Mouse (Mus musculus): ENCODE results near the gene Cadm2. TPM values are rescaled to one million over a fixed set of nuclear protein-coding genes. Genes with fewer than 3 reads are reported as not detected.

Cadm2 gene
- polyA plus RNA-seq, 1 experiment, result 0.04 TPM

DNA sequence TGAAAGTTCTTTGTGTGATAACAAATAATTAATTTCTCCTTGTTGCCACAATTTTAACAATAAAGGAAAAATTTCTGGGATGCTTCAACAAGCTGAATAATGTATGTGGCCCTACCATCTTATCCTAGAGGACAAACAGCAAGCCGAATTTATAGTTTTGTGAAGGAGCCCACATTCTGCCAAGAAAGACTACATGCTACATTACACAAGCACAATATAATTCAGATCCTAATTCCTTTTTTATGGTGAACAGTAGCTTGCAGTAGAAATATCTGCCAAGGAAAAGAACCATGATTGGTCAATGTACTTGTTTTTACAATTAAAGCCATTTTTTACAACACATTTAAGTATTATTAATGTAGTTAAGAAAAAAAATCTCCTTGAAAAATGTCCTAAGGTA is 600.9 kb downstream of the Cadm2 start:
- Histone ChIP-seq H3K27me3 (ENCODE audit: control insufficient read depth, insufficient read depth, low read length) (no peaks in the 10 kb centered on the region), H3K4me1 (ENCODE audit: control insufficient read depth, insufficient read depth, insufficient read length, low read length) (no peaks in the 10 kb centered on the region), H3K4me3 (ENCODE audit: low read depth, low read length) (no peak overlapping the region), H3K27ac (ENCODE audit: insufficient read depth, low read depth, low read length) (no peak overlapping the region), H3K36me3 (ENCODE audit: control insufficient read depth, insufficient read depth, low read length) (no peaks in the 10 kb centered on the region)
- TF ChIP-seq POLR2A (IDR thresholded peaks at IDR 0.05; ENCODE audit: low read depth, low read length) (no peak), CTCF (IDR thresholded peaks at IDR 0.05; ENCODE audit: extremely low read depth, insufficient read length, insufficient replicate concordance, low read depth, low read length) (no peak)
- 89% methylated on average over 1 of the region's 1 CpGs for WGBS

DNA sequence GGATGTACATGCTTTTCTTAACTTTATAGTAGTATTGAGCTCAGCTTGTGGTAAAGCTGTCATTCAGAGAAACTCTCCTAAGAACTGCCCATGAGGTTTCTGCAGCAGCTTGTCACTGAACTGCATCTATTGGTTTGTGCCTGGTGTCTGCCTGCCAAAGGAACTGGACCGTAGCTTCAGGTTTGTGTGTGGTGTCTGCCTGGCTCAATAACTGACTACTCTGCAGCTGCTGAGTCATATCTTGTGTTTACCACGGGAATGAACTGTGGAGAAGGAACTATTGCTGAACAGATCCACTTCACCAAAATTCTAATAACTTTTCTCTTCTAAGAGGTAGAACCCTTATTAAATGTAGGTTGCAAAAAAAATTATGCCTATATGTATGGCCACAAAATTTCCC is 603.0 kb downstream of the Cadm2 start:
- WGBS, result 72% methylated on average over 2 of the region's 2 CpGs
- H3K36me3 ChIP-seq (ENCODE audit: control insufficient read depth, insufficient read depth, low read length), result no peaks in the 10 kb centered on the region

GRCm38 (mm10) chr16:67003161-67003560 is 617.5 kb downstream of the Cadm2 start:
- no peaks in the 10 kb centered on the region for H3K36me3 ChIP-seq (ENCODE audit: control insufficient read depth, insufficient read depth, low read length)
- no peak overlapping the region for H3K4me3 ChIP-seq (ENCODE audit: low read depth, low read length)
- no peak overlapping the region for H3K27ac ChIP-seq (ENCODE audit: insufficient read depth, low read depth, low read length)
- H3K27me3 ChIP-seq (ENCODE audit: control insufficient read depth, insufficient read depth, low read length), result no peaks in the 10 kb centered on the region
- WGBS, result 63% methylated on average over 3 of the region's 3 CpGs
- TF ChIP-seq POLR2A (IDR thresholded peaks at IDR 0.05; ENCODE audit: low read depth, low read length) (no peak), CTCF (IDR thresholded peaks at IDR 0.05; ENCODE audit: extremely low read depth, insufficient read length, insufficient replicate concordance, low read depth, low read length) (no peak)
- no peaks in the 10 kb centered on the region for H3K4me1 ChIP-seq (ENCODE audit: control insufficient read depth, insufficient read depth, insufficient read length, low read length)

More for the DNA sequence above, 603.0 kb downstream of the Cadm2 start:
- H3K27ac ChIP-seq (ENCODE audit: insufficient read depth, low read depth, low read length), result no peak overlapping the region
- H3K4me3 ChIP-seq (ENCODE audit: low read depth, low read length), result no peak overlapping the region
- TF ChIP-seq CTCF (IDR thresholded peaks at IDR 0.05; ENCODE audit: extremely low read depth, insufficient read length, insufficient replicate concordance, low read depth, low read length) (no peak), POLR2A (IDR thresholded peaks at IDR 0.05; ENCODE audit: low read depth, low read length) (no peak)
- H3K27me3 ChIP-seq (ENCODE audit: control insufficient read depth, insufficient read depth, low read length), result no peaks in the 10 kb centered on the region
- H3K4me1 ChIP-seq (ENCODE audit: control insufficient read depth, insufficient read depth, insufficient read length, low read length), result no peaks in the 10 kb centered on the region

DNA sequence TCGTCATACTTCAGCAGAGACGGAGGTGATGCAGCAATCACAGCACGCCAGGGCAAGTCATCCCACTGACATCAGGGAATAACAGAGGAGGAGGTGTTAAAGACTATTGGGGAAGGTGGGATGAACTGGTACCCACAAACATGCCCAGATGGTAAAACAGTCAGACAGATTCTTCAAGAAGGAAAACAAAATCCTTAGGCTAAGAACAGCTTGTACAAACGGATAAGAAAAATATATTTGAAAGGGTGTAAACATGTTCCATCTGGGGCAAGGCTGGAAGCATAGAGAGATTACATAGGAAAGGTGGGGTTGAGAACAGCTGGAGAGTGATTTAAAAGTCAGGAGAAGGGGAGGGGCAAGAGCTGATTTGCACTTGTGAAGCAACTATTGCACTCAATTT is 619.0 kb downstream of the Cadm2 start:
- Histone ChIP-seq H3K4me1 (ENCODE audit: control insufficient read depth, insufficient read depth, insufficient read length, low read length) (no peaks in the 10 kb centered on the region), H3K27ac (ENCODE audit: insufficient read depth, low read depth, low read length) (no peak overlapping the region), H3K4me3 (ENCODE audit: low read depth, low read length) (no peak overlapping the region), H3K36me3 (ENCODE audit: control insufficient read depth, insufficient read depth, low read length) (no peaks in the 10 kb centered on the region), H3K27me3 (ENCODE audit: control insufficient read depth, insufficient read depth, low read length) (no peaks in the 10 kb centered on the region)
- TF ChIP-seq CTCF (IDR thresholded peaks at IDR 0.05; ENCODE audit: extremely low read depth, insufficient read length, insufficient replicate concordance, low read depth, low read length) (no peak), POLR2A (IDR thresholded peaks at IDR 0.05; ENCODE audit: low read depth, low read length) (no peak)
- 61% methylated on average over 4 of the region's 4 CpGs for WGBS

GRCm38 (mm10) chr16:66997461-66997860 is 623.2 kb downstream of the Cadm2 start:
- TF ChIP-seq POLR2A (IDR thresholded peaks at IDR 0.05; ENCODE audit: low read depth, low read length) (no peak), CTCF (IDR thresholded peaks at IDR 0.05; ENCODE audit: extremely low read depth, insufficient read length, insufficient replicate concordance, low read depth, low read length) (no peak)
- Histone ChIP-seq H3K4me3 (ENCODE audit: low read depth, low read length) (no peak overlapping the region), H3K36me3 (ENCODE audit: control insufficient read depth, insufficient read depth, low read length) (no peaks in the 10 kb centered on the region), H3K27me3 (ENCODE audit: control insufficient read depth, insufficient read depth, low read length) (no peaks in the 10 kb centered on the region), H3K4me1 (ENCODE audit: control insufficient read depth, insufficient read depth, insufficient read length, low read length) (no peaks in the 10 kb centered on the region), H3K27ac (ENCODE audit: insufficient read depth, low read depth, low read length) (no peak overlapping the region)
- 81% methylated on average over 2 of the region's 2 CpGs for WGBS

DNA sequence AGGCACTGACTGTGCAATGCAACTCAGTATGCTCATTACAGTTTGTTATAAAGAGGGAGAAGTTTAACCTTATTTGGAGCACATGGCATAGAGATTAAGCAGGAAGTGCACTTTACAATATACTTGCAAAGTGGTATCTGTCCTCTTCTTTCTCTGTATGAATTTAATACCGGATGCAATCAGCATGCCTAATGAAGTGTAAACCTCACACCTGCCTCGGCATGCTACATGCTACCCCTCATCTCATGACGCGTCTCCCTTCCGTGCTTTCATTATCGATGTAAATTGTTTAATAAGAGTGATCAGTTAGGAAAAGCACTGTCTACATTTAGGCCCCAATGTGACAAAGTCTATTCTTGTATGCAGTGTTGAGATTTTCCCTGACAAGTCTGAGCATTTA is 633.0 kb downstream of the Cadm2 start:
- H3K4me3 ChIP-seq (ENCODE audit: low read depth, low read length), result no peak overlapping the region
- no peaks in the 10 kb centered on the region for H3K27me3 ChIP-seq (ENCODE audit: control insufficient read depth, insufficient read depth, low read length)
- 90% methylated on average over 6 of the region's 6 CpGs for WGBS
- no peak for TF ChIP-seq POLR2A (IDR thresholded peaks at IDR 0.05; ENCODE audit: low read depth, low read length)
- TF ChIP-seq CTCF (IDR thresholded peaks at IDR 0.05; ENCODE audit: extremely low read depth, insufficient read length, insufficient replicate concordance, low read depth, low read length), result no peak
- H3K27ac ChIP-seq (ENCODE audit: insufficient read depth, low read depth, low read length), result no peak overlapping the region
- no peaks in the 10 kb centered on the region for H3K36me3 ChIP-seq (ENCODE audit: control insufficient read depth, insufficient read depth, low read length)
- no peaks in the 10 kb centered on the region for H3K4me1 ChIP-seq (ENCODE audit: control insufficient read depth, insufficient read depth, insufficient read length, low read length)

DNA sequence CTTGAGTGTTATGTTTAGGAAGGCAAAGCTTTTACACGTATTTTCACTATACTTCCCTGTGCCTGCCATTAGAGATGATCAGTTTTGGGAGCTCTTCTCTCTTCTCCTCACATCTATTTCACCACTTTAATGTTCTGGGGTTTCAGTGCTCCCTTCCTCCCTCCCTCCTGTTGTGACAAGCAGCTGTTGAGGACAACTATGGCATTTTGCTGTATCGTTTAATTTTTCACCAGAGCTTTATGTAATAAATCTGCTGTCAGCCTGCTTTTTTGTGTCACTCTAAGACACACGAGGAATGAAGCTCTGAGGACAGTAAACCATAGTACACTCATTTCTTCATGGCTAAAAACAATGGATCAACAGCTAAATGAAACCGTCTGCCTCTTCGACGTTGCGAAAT is 633.8 kb downstream of the Cadm2 start:
- Histone ChIP-seq H3K36me3 (ENCODE audit: control insufficient read depth, insufficient read depth, low read length) (no peaks in the 10 kb centered on the region), H3K4me3 (ENCODE audit: low read depth, low read length) (no peak overlapping the region), H3K27ac (ENCODE audit: insufficient read depth, low read depth, low read length) (no peak overlapping the region), H3K27me3 (ENCODE audit: control insufficient read depth, insufficient read depth, low read length) (no peaks in the 10 kb centered on the region), H3K4me1 (ENCODE audit: control insufficient read depth, insufficient read depth, insufficient read length, low read length) (no peaks in the 10 kb centered on the region)
- WGBS, result 70% methylated on average over 7 of the region's 7 CpGs
- no peak for TF ChIP-seq POLR2A (IDR thresholded peaks at IDR 0.05; ENCODE audit: low read depth, low read length)
- no peak for TF ChIP-seq CTCF (IDR thresholded peaks at IDR 0.05; ENCODE audit: extremely low read depth, insufficient read length, insufficient replicate concordance, low read depth, low read length)

DNA sequence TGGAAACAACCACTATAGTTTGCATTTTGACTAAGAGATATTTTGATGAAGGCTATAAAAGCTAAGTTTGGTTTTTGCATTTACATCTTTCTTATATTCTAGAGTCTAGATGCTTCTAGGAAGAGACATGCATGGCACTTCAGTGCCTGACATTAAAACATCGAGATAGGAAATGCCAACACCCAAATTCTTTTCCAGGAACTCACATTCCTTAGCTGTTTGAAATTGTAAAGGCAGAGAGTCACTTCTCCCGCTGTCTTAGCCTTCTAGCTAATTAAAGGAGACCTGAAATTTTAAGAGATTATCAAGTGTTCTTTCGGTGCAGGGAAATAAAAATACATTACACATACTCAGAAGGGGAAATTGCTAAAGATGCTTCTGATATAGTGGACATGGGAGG is 649.8 kb downstream of the Cadm2 start:
- Histone ChIP-seq H3K36me3 (ENCODE audit: control insufficient read depth, insufficient read depth, low read length) (no peaks in the 10 kb centered on the region), H3K27ac (ENCODE audit: insufficient read depth, low read depth, low read length) (no peak overlapping the region), H3K4me3 (ENCODE audit: low read depth, low read length) (no peak overlapping the region), H3K4me1 (ENCODE audit: control insufficient read depth, insufficient read depth, insufficient read length, low read length) (no peaks in the 10 kb centered on the region), H3K27me3 (ENCODE audit: control insufficient read depth, insufficient read depth, low read length) (no peaks in the 10 kb centered on the region)
- TF ChIP-seq POLR2A (IDR thresholded peaks at IDR 0.05; ENCODE audit: low read depth, low read length) (no peak), CTCF (IDR thresholded peaks at IDR 0.05; ENCODE audit: extremely low read depth, insufficient read length, insufficient replicate concordance, low read depth, low read length) (no peak)
- WGBS, result 24% methylated on average over 3 of the region's 3 CpGs

Measured in small intestine, adult 2 months (tissue).